Mouse (Mus musculus) stomach, postnatal 0 days (tissue): Measurements from ENCODE around the gene Ubr2. TPM values are rescaled to one million over a fixed set of nuclear protein-coding genes. Genes with fewer than 3 reads are reported as not detected.

Experiments used
- ATAC-seq: fragments of 200-750 bp; cut with Nextera tagmentation; 2 replicates; pipeline ENCODE4 v1.8.0; 2017; ENCODE audit not compliant: low FRiP score, low TSS enrichment
- DNase-seq: peaks from one replicate; pipeline ENCODE4 v3.0.0-alpha.2; 2016; ENCODE audit warnings: low spot score
- H3K27ac ChIP-seq: fragments of 300-500 bp; sonication (generic); replicated peaks from 2 replicates; pipeline ENCODE4 v1.5.1; 2014; ENCODE audit warnings: mild to moderate bottlenecking, control low read depth
- H3K27me3 ChIP-seq: fragments of 300-500 bp; sonication (generic); 2 replicates; pipeline ENCODE4 v1.6.1; 2014; ENCODE audit warnings: low read length; ENCODE audit not compliant: control insufficient read depth, insufficient read depth
- H3K36me3 ChIP-seq: fragments of 300-500 bp; sonication (generic); 2 replicates; pipeline ENCODE4 v1.6.1; 2014; ENCODE audit warnings: low read length, mixed read lengths; ENCODE audit not compliant: control insufficient read depth, insufficient read depth
- H3K4me1 ChIP-seq: fragments of 300-500 bp; sonication (generic); replicated peaks from 2 replicates; pipeline ENCODE4 v1.6.1; 2014; ENCODE audit warnings: antibody characterized with exemption; ENCODE audit not compliant: control insufficient read depth, insufficient read depth
- H3K4me2 ChIP-seq: fragments of 300-500 bp; sonication (generic); replicated peaks from 2 replicates; pipeline ENCODE4 v1.6.1; 2014; ENCODE audit warnings: low read depth, mild to moderate bottlenecking, control low read depth, moderate library complexity
- H3K4me3 ChIP-seq: fragments of 300-500 bp; sonication (generic); 2 replicates; pipeline ENCODE4 v1.5.1; 2014; ENCODE audit warnings: low read depth, low read length, control low read depth
- H3K9ac ChIP-seq: fragments of 300-500 bp; sonication (generic); 2 replicates; pipeline ENCODE4 v1.6.1; 2014; ENCODE audit warnings: mild to moderate bottlenecking, low read length, control low read depth, mixed read lengths
- H3K9me3 ChIP-seq: fragments of 300-500 bp; sonication (generic); 2 replicates; pipeline ENCODE4 v1.6.1; 2016; ENCODE audit warnings: low read length; ENCODE audit not compliant: control insufficient read depth
- CTCF ChIP-seq: IDR thresholded peaks from 2 replicates; pipeline ENCODE4 v1.5.1; 2016; ENCODE audit warnings: antibody characterized with exemption, low read depth, mild to moderate bottlenecking, moderate library complexity
- EP300 ChIP-seq: optimal IDR thresholded peaks from 2 replicates; pipeline ENCODE3; 2016; ENCODE audit warnings: antibody characterized with exemption
- WGBS: fragments of 180-500 bp; shearing (Covaris S2); extraction: QIAGEN DNeasy Blood & Tissue Kit; methylation state at CpG from one replicate; pipeline ENCODE4 v1.1.7; 2014; 5-methylcytosine and 5-hydroxymethylcytosine counted together
- polyA plus RNA-seq: library from polyadenylated mRNA; unstranded; fragments of >200 nt; fragmentation: Nextera tagmentation; extraction: Ambion mirVana; gene quantifications from 2 replicates; pipeline ENCODE4 v1.2.1, GENCODE M21; 2015

The Ubr2 gene
- polyA plus RNA-seq, 1 experiment from 2014 or later: 5.9 TPM

- no peak for ATAC-seq
- Histone ChIP-seq H3K36me3 (no peaks in the 10 kb centered on the region), H3K27me3 (no peaks in the 10 kb centered on the region), H3K4me3 (no peak overlapping the region; the same call in 1 of the 2 replicates), H3K4me1 (no peaks in the 10 kb centered on the region), H3K9me3 (no peaks in the 10 kb centered on the region), H3K4me2 (peak overlapping the region; percentile 62), H3K9ac (no peak overlapping the region), H3K27ac (no peak overlapping the region)
- TF ChIP-seq EP300 (no peak), CTCF (no peak)
- no peak for DNase-seq
- WGBS: 38% methylated on average over 8 of the region's 8 CpGs
Measured at GRCm38 (mm10) chr17:47008506-47008905, 1.9 kb downstream of the Ubr2 start.

GRCm38 (mm10) chr17:47006741-47007140 is 3.6 kb downstream of the Ubr2 start:
- Histone ChIP-seq H3K4me1 (no peaks in the 10 kb centered on the region), H3K36me3 (no peaks in the 10 kb centered on the region), H3K4me3 (no peak overlapping the region), H3K9ac (no peak overlapping the region), H3K9me3 (no peaks in the 10 kb centered on the region), H3K27ac (no peak overlapping the region), H3K4me2 (no peak overlapping the region), H3K27me3 (no peaks in the 10 kb centered on the region)
- TF ChIP-seq CTCF (no peak), EP300 (no peak)
- 77% methylated on average over 9 of the region's 9 CpGs for WGBS
- no peak for ATAC-seq
- no peak for DNase-seq

- no peak for ATAC-seq
- no peak overlapping the region for H3K9ac ChIP-seq
- no peak for DNase-seq
- H3K27me3 ChIP-seq: no peaks in the 10 kb centered on the region
- TF ChIP-seq EP300 (no peak), CTCF (peak; percentile 46)
- no peaks in the 10 kb centered on the region for H3K9me3 ChIP-seq
- no peaks in the 10 kb centered on the region for H3K4me1 ChIP-seq
- H3K36me3 ChIP-seq: no peaks in the 10 kb centered on the region
- H3K4me2 ChIP-seq: no peak overlapping the region
- WGBS: 42% methylated on average over 7 of the region's 7 CpGs
- no peak overlapping the region for H3K27ac ChIP-seq
- no peak overlapping the region for H3K4me3 ChIP-seq
Measured at GRCm38 (mm10) chr17:47005741-47006405, 4.5 kb downstream of the Ubr2 start.

GRCm38 (mm10) chr17:47003305-47003704 is 7.1 kb downstream of the Ubr2 start:
- TF ChIP-seq CTCF (no peak), EP300 (no peak)
- Histone ChIP-seq H3K27me3 (no peaks in the 10 kb centered on the region), H3K4me1 (no peaks in the 10 kb centered on the region), H3K36me3 (peaks cover 10% of the 10 kb centered on the region), H3K9ac (no peak overlapping the region), H3K4me2 (no peak overlapping the region), H3K9me3 (no peaks in the 10 kb centered on the region), H3K27ac (no peak overlapping the region), H3K4me3 (no peak overlapping the region)
- WGBS: 56% methylated on average over 8 of the region's 8 CpGs
- DNase-seq (no peak), ATAC-seq (no peak)

GRCm38 (mm10) chr17:47002401-47002800 is 8.0 kb downstream of the Ubr2 start:
- no peak overlapping the region for H3K27ac ChIP-seq
- H3K36me3 ChIP-seq: peaks cover 10% of the 10 kb centered on the region
- no peak overlapping the region for H3K4me2 ChIP-seq
- no peak overlapping the region for H3K4me3 ChIP-seq
- H3K27me3 ChIP-seq: no peaks in the 10 kb centered on the region
- no peaks in the 10 kb centered on the region for H3K9me3 ChIP-seq
- 86% methylated on average over 5 of the region's 5 CpGs for WGBS
- no peak overlapping the region for H3K9ac ChIP-seq
- DNase-seq (no peak), ATAC-seq (no peak)
- TF ChIP-seq EP300 (no peak), CTCF (no peak)
- H3K4me1 ChIP-seq: no peaks in the 10 kb centered on the region

- Histone ChIP-seq H3K4me3 (no peak overlapping the region), H3K36me3 (peaks cover 10% of the 10 kb centered on the region), H3K9ac (no peak overlapping the region), H3K27me3 (no peaks in the 10 kb centered on the region), H3K9me3 (no peaks in the 10 kb centered on the region), H3K4me2 (no peak overlapping the region), H3K27ac (no peak overlapping the region), H3K4me1 (no peaks in the 10 kb centered on the region)
- 89% methylated on average over 4 of the region's 4 CpGs for WGBS
- ATAC-seq (no peak), DNase-seq (no peak)
- TF ChIP-seq CTCF: no peak
- TF ChIP-seq EP300: no peak
Measured at GRCm38 (mm10) chr17:46998840-46999239, 11.5 kb downstream of the Ubr2 start.
